Mouse (Mus musculus) brain, embryonic 14.5 days (tissue): ENCODE data around the gene Pja2.
"Not testable (repeated sequence)": the region's sequence is repeated elsewhere in the genome, so short reads cannot be mapped to it uniquely, and the experiment has no call there.

Source experiments
- CTCF ChIP-seq: fragments of 200-500 bp; IDR thresholded peaks from 2 replicates; pipeline ENCODE4 v1.5.1; 2012; ENCODE audit warnings: inconsistent platforms, mild to moderate bottlenecking, moderate library complexity, borderline replicate concordance; ENCODE audit not compliant: insufficient read depth, insufficient read length; ENCODE audit errors: extremely low read depth
- POLR2A ChIP-seq: fragments of 200-500 bp; IDR thresholded peaks from 2 replicates; pipeline ENCODE4 v1.6.1; 2012; ENCODE audit warnings: mild to moderate bottlenecking, inconsistent platforms, borderline replicate concordance; ENCODE audit not compliant: poor library complexity, insufficient read depth, insufficient read length, severe bottlenecking; ENCODE audit errors: extremely low read depth

GRCm38 (mm10) chr17:64281368-64281767, 50.3 kb downstream of the Pja2 start:
- not testable (repeated sequence) for TF ChIP-seq POLR2A, CTCF
